Mouse (Mus musculus): ENCODE data around the gene Ly6g5b. TPM values are rescaled to one million over a fixed set of nuclear protein-coding genes. Genes with fewer than 3 reads are reported as not detected.
A peak's percentile ranks its signal among the peaks of the same experiment; 100 is the strongest.

The Ly6g5b gene
- polyA plus RNA-seq, 1 experiment from 2014 or later: 0.27 TPM

DNA sequence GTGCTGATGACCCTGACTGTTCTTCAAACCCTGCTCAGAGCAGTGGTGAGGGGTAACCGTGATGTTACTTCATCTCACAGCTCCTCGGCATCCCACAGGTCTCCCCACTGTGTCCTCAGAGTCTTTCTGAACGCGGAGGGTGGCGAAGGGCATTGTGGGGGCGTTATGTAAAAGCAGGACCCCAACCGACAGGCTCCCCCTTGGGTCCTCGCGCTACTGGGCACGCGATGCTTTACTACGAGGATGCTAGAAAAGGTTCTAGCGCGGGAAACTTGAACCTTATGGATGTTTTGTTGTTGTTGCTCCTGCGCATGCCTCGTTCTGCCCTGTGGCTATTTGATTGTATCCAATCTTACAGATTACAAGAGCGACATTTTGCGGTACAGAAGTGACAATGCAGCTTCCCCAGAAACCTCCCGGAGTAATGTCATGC, 6.7 kb upstream of the Ly6g5b start, which contains the start of gene Csnk2b:
Csnk2b (minus strand) TSS at position 183 of the 433 bp plus-strand sequence.
- peak within 1 kb of the TSS; percentile 96 for H3K27ac ChIP-seq (replicated peaks)
- peak; percentile 62 for TF ChIP-seq CTCF (IDR thresholded peaks at IDR 0.05; ENCODE audit: low read depth)
- no peak for TF ChIP-seq EP300 (optimal IDR thresholded peaks at IDR 0.05)
- H3K27me3 ChIP-seq (ENCODE audit: control insufficient read depth, insufficient read depth, low read length): no peaks in the 10 kb centered on the region
- peak within 1 kb of the TSS; percentile 97 for H3K4me2 ChIP-seq (replicated peaks; ENCODE audit: low read depth)
- H3K4me3 ChIP-seq (ENCODE audit: low read depth, low read length): peak within 1 kb of the TSS; percentile 91
- peaks cover 3% of the 10 kb centered on the region; the same call in 1 of the 2 replicates for H3K4me1 ChIP-seq (replicated peaks; ENCODE audit: control insufficient read depth, insufficient read depth)
- peaks cover 7% of the 10 kb centered on the region for H3K36me3 ChIP-seq (ENCODE audit: control insufficient read depth, insufficient read depth, low read length)
- peak; percentile 48 for DNase-seq (ENCODE audit: low spot score)
- H3K9me3 ChIP-seq (ENCODE audit: control insufficient read depth, low read length): no peaks in the 10 kb centered on the region
- WGBS: 0% methylated on average over 19 of the region's 19 CpGs
- peak within 1 kb of the TSS; percentile 94 for H3K9ac ChIP-seq (ENCODE audit: low read length)
- ATAC-seq (ENCODE audit: low FRiP score, low TSS enrichment): no peak; the same call in 1 of the 2 replicates

DNA sequence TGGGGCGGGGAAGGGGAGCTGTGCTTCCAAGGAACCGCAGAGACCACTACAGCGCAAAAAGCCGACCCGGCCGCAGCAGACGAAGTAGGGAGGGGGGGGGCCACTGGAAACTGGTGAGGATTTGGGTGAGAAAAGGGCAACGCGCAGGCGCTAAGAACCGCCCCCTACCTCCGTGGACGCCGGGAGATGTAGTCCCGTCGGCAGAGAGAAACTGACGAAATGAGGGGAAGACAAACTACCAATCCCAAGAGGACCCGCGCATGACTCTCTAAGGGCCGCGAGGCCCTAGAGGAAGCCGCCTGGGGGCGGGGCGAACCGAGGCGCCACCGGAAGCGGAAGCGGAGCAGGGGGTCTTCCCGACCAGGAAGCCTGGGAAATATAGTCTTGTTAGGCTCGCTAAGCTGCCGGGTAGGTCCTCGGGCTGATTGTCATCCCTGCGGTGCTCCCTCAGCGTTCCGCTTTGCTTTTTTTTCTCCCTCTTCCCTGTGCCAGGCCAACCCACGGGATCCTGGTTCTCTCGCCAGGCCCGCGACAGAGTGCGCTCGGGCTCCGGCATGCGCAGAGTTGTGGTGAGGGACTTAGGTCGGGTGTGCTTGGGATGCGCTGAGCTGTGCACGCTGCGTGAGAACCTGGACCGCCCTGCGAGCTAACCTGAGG, 6.0 kb upstream of the Ly6g5b start, which contains the start of gene Gpank1:
Gpank1 (plus strand) TSS at position 313 of the 657 bp plus-strand sequence.
- Histone ChIP-seq H3K27ac (replicated peaks) (peak within 1 kb of the TSS; percentile 96), H3K4me1 (replicated peaks; ENCODE audit: control insufficient read depth, insufficient read depth) (no peaks in the 10 kb centered on the region), H3K4me3 (ENCODE audit: low read depth, low read length) (peak within 1 kb of the TSS; percentile 91), H3K27me3 (ENCODE audit: control insufficient read depth, insufficient read depth, low read length) (no peaks in the 10 kb centered on the region), H3K9ac (ENCODE audit: low read length) (peak within 1 kb of the TSS; percentile 94), H3K9me3 (ENCODE audit: control insufficient read depth, low read length) (no peaks in the 10 kb centered on the region), H3K36me3 (ENCODE audit: control insufficient read depth, insufficient read depth, low read length) (peaks cover 7% of the 10 kb centered on the region), H3K4me2 (replicated peaks; ENCODE audit: low read depth) (peak within 1 kb of the TSS; percentile 97)
- 0 out of 2 replicates have a peak, but pooled peaks have one; percentile 1 for TF ChIP-seq CTCF (IDR thresholded peaks at IDR 0.05; ENCODE audit: low read depth)
- TF ChIP-seq EP300 (optimal IDR thresholded peaks at IDR 0.05): no peak
- ATAC-seq (ENCODE audit: low FRiP score, low TSS enrichment): peak; percentile 93
- WGBS: under 1% methylated on average over 49 of the region's 50 CpGs
- peak; percentile 98 for DNase-seq (ENCODE audit: low spot score)

DNA sequence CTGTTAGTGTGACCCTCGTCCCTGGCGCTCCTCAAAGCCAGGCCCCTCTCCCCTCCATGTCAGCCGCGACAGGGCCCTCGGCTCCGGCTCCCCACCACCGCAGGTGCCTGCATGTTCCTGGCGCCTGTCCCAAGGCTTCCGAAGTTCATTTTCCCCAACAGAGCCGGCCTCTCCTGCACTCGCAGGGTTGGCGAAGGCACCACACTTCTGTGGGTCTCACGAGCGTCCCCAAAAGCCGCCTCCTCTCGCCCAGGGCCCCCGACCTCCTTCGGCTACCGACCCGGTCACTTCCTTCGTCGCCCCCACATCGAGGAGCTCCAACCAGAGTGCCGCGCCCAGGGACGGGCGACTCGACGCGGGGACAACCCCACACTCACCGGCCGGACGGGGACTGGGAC, 5.5 kb upstream of the Ly6g5b start:
- TF ChIP-seq EP300 (optimal IDR thresholded peaks at IDR 0.05) (no peak), CTCF (IDR thresholded peaks at IDR 0.05; ENCODE audit: low read depth) (no peak)
- WGBS: under 1% methylated on average over 33 of the region's 33 CpGs
- Histone ChIP-seq H3K9ac (ENCODE audit: low read length) (peak overlapping the region; percentile 94), H3K27me3 (ENCODE audit: control insufficient read depth, insufficient read depth, low read length) (no peaks in the 10 kb centered on the region), H3K36me3 (ENCODE audit: control insufficient read depth, insufficient read depth, low read length) (peaks cover 7% of the 10 kb centered on the region), H3K9me3 (ENCODE audit: control insufficient read depth, low read length) (no peaks in the 10 kb centered on the region), H3K4me2 (replicated peaks; ENCODE audit: low read depth) (peak overlapping the region; percentile 97), H3K4me1 (replicated peaks; ENCODE audit: control insufficient read depth, insufficient read depth) (no peaks in the 10 kb centered on the region), H3K27ac (replicated peaks) (peak overlapping the region; percentile 78), H3K4me3 (ENCODE audit: low read depth, low read length) (peak overlapping the region; percentile 91)
- DNase-seq (ENCODE audit: low spot score) (peak; percentile 60), ATAC-seq (ENCODE audit: low FRiP score, low TSS enrichment) (no peak; the same call in 1 of the 2 replicates)

DNA sequence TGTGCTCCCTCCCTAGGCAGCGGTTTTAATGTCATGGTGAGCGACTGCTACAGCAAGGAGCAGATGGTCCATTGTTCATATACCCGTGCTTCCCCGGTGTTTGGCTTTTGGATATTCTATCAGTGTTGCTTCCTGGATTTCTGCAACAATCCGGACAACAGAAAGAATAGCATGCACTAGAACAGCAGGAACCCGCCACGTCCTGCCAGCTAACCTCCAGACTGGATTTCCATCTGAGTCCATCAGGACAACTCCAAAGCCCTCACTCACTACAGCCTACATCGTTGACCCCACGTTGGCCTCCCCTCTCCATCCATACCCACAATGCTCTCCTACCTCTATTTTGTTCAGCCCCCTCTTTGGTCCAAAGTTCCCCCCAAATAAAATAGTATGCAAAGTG, 3.5 kb downstream of the Ly6g5b start:
- Histone ChIP-seq H3K27ac (replicated peaks) (no peak overlapping the region), H3K27me3 (ENCODE audit: control insufficient read depth, insufficient read depth, low read length) (no peaks in the 10 kb centered on the region), H3K4me3 (ENCODE audit: low read depth, low read length) (no peak overlapping the region), H3K9me3 (ENCODE audit: control insufficient read depth, low read length) (no peaks in the 10 kb centered on the region), H3K36me3 (ENCODE audit: control insufficient read depth, insufficient read depth, low read length) (peaks cover 4% of the 10 kb centered on the region; the same call in 1 of the 2 replicates), H3K9ac (ENCODE audit: low read length) (no peak overlapping the region), H3K4me2 (replicated peaks; ENCODE audit: low read depth) (no peak overlapping the region), H3K4me1 (replicated peaks; ENCODE audit: control insufficient read depth, insufficient read depth) (no peaks in the 10 kb centered on the region)
- WGBS: 72% methylated on average over 9 of the region's 9 CpGs
- TF ChIP-seq EP300 (optimal IDR thresholded peaks at IDR 0.05) (no peak), CTCF (IDR thresholded peaks at IDR 0.05; ENCODE audit: low read depth) (no peak)
- DNase-seq (ENCODE audit: low spot score) (no peak), ATAC-seq (ENCODE audit: low FRiP score, low TSS enrichment) (no peak)

DNA sequence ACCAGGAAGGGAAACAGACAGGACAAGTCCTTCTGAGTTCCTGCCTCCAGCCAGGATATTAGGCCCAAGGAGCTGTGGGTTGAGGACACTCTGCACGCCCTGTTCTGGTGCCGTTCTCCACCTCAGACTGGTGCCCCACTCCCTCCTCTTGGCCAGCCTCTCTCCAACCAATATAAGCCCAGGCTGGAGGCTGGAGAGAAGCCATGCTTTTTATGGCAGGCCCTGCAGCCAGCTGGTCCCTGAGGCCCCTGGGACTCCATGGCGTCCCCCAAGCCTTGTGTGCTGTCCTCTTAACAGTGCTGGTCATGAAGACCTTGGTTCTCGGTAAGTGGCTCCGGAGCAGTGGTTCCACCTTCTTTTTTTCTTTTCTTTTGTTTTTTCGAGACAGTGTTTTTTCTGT, 7.1 kb downstream of the Ly6g5b start, which contains the start of gene Ly6g5c:
Ly6g5c (plus strand) TSS at position 183 of the 400 bp plus-strand sequence.
- Histone ChIP-seq H3K9ac (ENCODE audit: low read length) (no peak within 1 kb of the TSS), H3K4me2 (replicated peaks; ENCODE audit: low read depth) (no peak within 1 kb of the TSS), H3K36me3 (ENCODE audit: control insufficient read depth, insufficient read depth, low read length) (no peaks in the 10 kb centered on the region), H3K4me3 (ENCODE audit: low read depth, low read length) (no peak within 1 kb of the TSS), H3K27me3 (ENCODE audit: control insufficient read depth, insufficient read depth, low read length) (no peaks in the 10 kb centered on the region), H3K9me3 (ENCODE audit: control insufficient read depth, low read length) (no peaks in the 10 kb centered on the region), H3K27ac (replicated peaks) (no peak within 1 kb of the TSS), H3K4me1 (replicated peaks; ENCODE audit: control insufficient read depth, insufficient read depth) (no peaks in the 10 kb centered on the region)
- no peak for TF ChIP-seq CTCF (IDR thresholded peaks at IDR 0.05; ENCODE audit: low read depth)
- no peak for TF ChIP-seq EP300 (optimal IDR thresholded peaks at IDR 0.05)
- ATAC-seq (ENCODE audit: low FRiP score, low TSS enrichment): no peak
- 84% methylated on average over 6 of the region's 6 CpGs for WGBS
- DNase-seq (ENCODE audit: low spot score): no peak

DNA sequence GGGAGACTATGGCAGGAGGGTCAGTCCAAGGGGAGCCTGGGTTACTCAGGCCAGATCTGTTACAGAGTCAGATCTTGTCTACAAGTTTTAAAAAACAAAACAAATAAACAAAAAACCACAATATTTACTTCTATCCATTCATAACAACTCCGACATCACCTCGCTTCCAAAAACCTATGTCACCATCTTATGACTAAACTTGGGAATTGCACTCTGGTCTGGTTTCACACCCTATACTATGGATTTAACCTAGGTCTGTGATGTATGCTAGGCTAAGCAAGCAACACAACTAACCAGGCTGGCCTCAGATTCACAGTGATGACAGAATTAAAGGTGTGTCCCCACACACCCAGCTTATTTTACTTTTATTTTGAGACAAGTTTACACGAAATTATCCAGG, 8.7 kb downstream of the Ly6g5b start:
- H3K4me2 ChIP-seq (replicated peaks; ENCODE audit: low read depth): no peak overlapping the region
- no peaks in the 10 kb centered on the region for H3K9me3 ChIP-seq (ENCODE audit: control insufficient read depth, low read length)
- no peak for ATAC-seq (ENCODE audit: low FRiP score, low TSS enrichment)
- TF ChIP-seq EP300 (optimal IDR thresholded peaks at IDR 0.05) (no peak), CTCF (IDR thresholded peaks at IDR 0.05; ENCODE audit: low read depth) (peak; percentile 55)
- H3K9ac ChIP-seq (ENCODE audit: low read length): no peak overlapping the region
- no peaks in the 10 kb centered on the region for H3K4me1 ChIP-seq (replicated peaks; ENCODE audit: control insufficient read depth, insufficient read depth)
- no peak for DNase-seq (ENCODE audit: low spot score)
- no peak overlapping the region for H3K4me3 ChIP-seq (ENCODE audit: low read depth, low read length)
- H3K27me3 ChIP-seq (ENCODE audit: control insufficient read depth, insufficient read depth, low read length): no peaks in the 10 kb centered on the region
- no peak overlapping the region for H3K27ac ChIP-seq (replicated peaks)
- WGBS: 53% methylated on average over 3 of the region's 3 CpGs
- H3K36me3 ChIP-seq (ENCODE audit: control insufficient read depth, insufficient read depth, low read length): peaks cover 10% of the 10 kb centered on the region

Data from stomach, postnatal 0 days (tissue).